Mouse (Mus musculus) c-Kit-positive CD71-negative TER-119-negative erythroid progenitor cells, embryonic 14.5 days (primary cell): ENCODE results near the gene Gm17175.
"Not testable (repeated sequence)": the region's sequence is repeated elsewhere in the genome, so short reads cannot be mapped to it uniquely, and the experiment has no call there.

ENCODE experiments used
- DNase-seq: peaks from one replicate; pipeline ENCODE4 v3.0.0-alpha.2; 2013; ENCODE audit warnings: low read depth

Gm17175 gene

DNA sequence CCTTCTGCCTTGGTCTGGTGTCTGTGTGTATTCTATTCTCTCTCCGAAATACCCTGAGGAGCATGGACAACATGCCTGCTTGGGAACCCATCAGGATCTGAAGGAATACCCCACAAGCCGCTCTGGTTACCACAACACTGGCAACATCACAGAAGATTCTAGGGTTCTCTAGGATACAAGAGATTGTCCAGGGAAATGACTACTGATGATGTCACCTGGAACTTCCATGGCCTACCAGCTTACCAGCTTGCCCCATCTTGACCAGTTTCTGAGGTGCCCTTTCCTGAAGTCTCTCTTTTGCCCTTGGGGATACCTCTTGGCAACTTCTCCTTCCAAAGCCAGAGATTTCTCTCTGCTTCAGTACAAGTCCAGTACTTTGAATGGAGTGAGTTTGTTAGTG lies at the start of gene Gm17175:
Gene Gm17175, minus strand, starts transcription at position 101 of the 400 bp plus-strand sequence.
- not testable (repeated sequence) for DNase-seq

- no peak for DNase-seq
These were observed 37.3 kb upstream of the Gm17175 start, which contains the start of gene Gm17078 for GRCm38 (mm10) chr14:51611210-51611609. Gene Gm17078, minus strand, starts transcription at chr14:51611310.

GRCm38 (mm10) chr14:51592039-51592438 lies 18.2 kb upstream of the Gm17175 start, which contains the start of gene Gm17174:
Gene Gm17174, minus strand, starts transcription at chr14:51592139.
- DNase-seq, result not testable (repeated sequence)

DNA sequence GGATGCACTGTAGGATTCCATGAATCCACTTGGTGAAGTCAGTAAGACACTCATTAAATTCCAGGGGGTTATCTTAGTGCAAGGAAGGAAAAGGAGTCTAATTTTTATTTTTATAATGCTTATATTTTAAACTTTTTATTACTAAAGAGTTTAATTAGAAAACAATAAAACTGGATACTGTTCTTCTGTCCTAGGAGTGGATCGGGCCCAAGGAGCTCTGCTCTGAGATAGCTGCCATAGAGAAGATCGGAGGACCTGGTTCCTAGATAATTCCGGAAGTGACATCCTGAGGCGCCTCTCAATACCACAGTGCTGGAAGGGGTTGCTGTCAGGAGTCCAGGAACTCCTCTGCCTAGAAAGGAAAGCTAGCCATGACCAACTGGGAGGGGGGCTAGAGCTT lies 21.4 kb downstream of the Gm17175 start, which contains the start of gene Gm5622:
Gene Gm5622, plus strand, starts transcription at position 301 of the 400 bp plus-strand sequence.
- DNase-seq, result no peak
